Mouse (Mus musculus) testis, postnatal 14 days (tissue): ENCODE data around the gene Gm5134.
A peak's percentile ranks its signal among the peaks of the same experiment; 100 is the strongest.

Source experiments
- DNase-seq: peaks from one replicate; pipeline ENCODE4 v3.0.0; 2021; ENCODE audit warnings: low spot score

Gene Gm5134

GRCm38 (mm10) chr10:75954381-75954811, at the start of gene Gm5134:
TSS of gene Gm5134 (plus strand) at chr10:75954514.
- DNase-seq: no peak

GRCm38 (mm10) chr10:75906882-75907281, 47.4 kb upstream of the Gm5134 start:
- DNase-seq: no peak

GRCm38 (mm10) chr10:75910698-75911097, 43.6 kb upstream of the Gm5134 start:
- no peak for DNase-seq

GRCm38 (mm10) chr10:75913013-75913589, 41.2 kb upstream of the Gm5134 start:
- DNase-seq: no peak

GRCm38 (mm10) chr10:75915557-75915956, 38.8 kb upstream of the Gm5134 start:
- no peak for DNase-seq

GRCm38 (mm10) chr10:75916840-75917239, 37.5 kb upstream of the Gm5134 start:
- DNase-seq: no peak

GRCm38 (mm10) chr10:75919026-75919425, 35.3 kb upstream of the Gm5134 start:
- DNase-seq: no peak

GRCm38 (mm10) chr10:75921026-75921725, 33.1 kb upstream of the Gm5134 start, which contains the start of gene Smarcb1:
TSS of gene Smarcb1 (minus strand) at chr10:75921617.
- peak; percentile 96 for DNase-seq

- DNase-seq: peak; percentile 49
Observed at GRCm38 (mm10) chr10:75921726-75922560, 32.4 kb upstream of the Gm5134 start.

GRCm38 (mm10) chr10:75924324-75924723, 30.0 kb upstream of the Gm5134 start:
- no peak for DNase-seq

- no peak for DNase-seq
Observed at GRCm38 (mm10) chr10:75926396-75926795, 27.9 kb upstream of the Gm5134 start.

GRCm38 (mm10) chr10:75930304-75930703, 24.0 kb upstream of the Gm5134 start:
- DNase-seq: no peak

GRCm38 (mm10) chr10:75931311-75931710, 23.0 kb upstream of the Gm5134 start:
- DNase-seq: no peak

GRCm38 (mm10) chr10:75932081-75932678, 22.1 kb upstream of the Gm5134 start:
- DNase-seq: no peak

GRCm38 (mm10) chr10:75932891-75933290, 21.4 kb upstream of the Gm5134 start, which contains the start of gene Chchd10:
TSS of gene Chchd10 (plus strand) at chr10:75933130.
- no peak for DNase-seq

- DNase-seq: no peak
Observed at GRCm38 (mm10) chr10:75934991-75935390, 19.3 kb upstream of the Gm5134 start.

- peak; percentile 81 for DNase-seq
Observed at GRCm38 (mm10) chr10:75935680-75936541, 18.4 kb upstream of the Gm5134 start, which contains the start of gene Mmp11. TSS of gene Mmp11 (minus strand) at chr10:75936496.

- DNase-seq: no peak
Observed at GRCm38 (mm10) chr10:75936909-75937667, 17.2 kb upstream of the Gm5134 start.

GRCm38 (mm10) chr10:75937851-75938643, 16.3 kb upstream of the Gm5134 start:
- DNase-seq: peak; percentile 78
